ENCODE assay signal across 12 mouse cellular contexts in the genomic region with DNA sequence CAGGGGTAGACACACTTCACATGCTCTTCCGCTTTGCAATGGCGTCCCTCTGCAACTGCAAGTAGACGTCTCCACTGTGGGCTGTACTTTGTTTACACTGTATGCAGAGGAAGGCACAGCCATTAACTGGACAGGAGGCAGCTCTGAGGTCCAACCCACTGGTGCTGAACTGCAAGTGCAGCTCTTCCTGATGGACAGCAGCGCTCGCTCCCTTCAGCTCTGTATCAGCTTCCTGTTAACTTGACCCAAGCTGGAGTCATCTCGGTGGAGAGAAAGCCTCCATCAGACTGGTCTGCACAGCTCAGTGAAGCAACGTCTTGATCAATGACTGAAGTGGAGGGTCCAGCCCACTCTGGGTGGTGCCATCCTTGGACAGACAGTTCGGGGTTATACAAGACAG. TPM values are rescaled to one million over a fixed set of nuclear protein-coding genes. Genes with fewer than 3 reads are reported as not detected.
DNase-seq lines count a peak whose midpoint lies in the region; TF ChIP-seq lines count a peak whose summit lies in the region.
"Had no signal": no experiment of that assay in that cellular context is flagged by ENCODE, and none has a peak within 500 bp of the region (broad histone marks: within the 10 kb centered on the region; RNA-seq: fewer than 3 reads in every experiment).

No protein-coding gene starts in this region.

- H3K27me3 ChIP-seq in kidney, adult 2 months (replicated peaks; ENCODE audit: control insufficient read depth, insufficient read depth, low read length), result no peaks in the 10 kb centered on the region
- no peaks in the 10 kb centered on the region for H3K27me3 ChIP-seq in myocyte (ENCODE audit: control insufficient read depth, insufficient read depth, insufficient read length)
- H3K27me3 ChIP-seq: embryonic facial prominence, embryonic 13.5 days had no signal

- H3ac ChIP-seq in myocyte (ENCODE audit: control insufficient read depth, insufficient read length), result no peak overlapping the region

- peak; percentile 16 for DNase-seq in adrenal gland, postnatal 10 days
- DNase-seq in adrenal gland, adult 8-10 months, result no peak
- peak; percentile 62 for DNase-seq in kidney, postnatal 10 days
- DNase-seq in kidney, adult 2 months, result no peak
- peak; percentile 45 for DNase-seq in kidney, postnatal 14 days
- no peak for DNase-seq in gastrocnemius, adult 8-10 months (ENCODE audit: low spot score in 2 of 2)
- no peak for DNase-seq in adrenal gland, postnatal 4 days (ENCODE audit: low spot score in 2 of 2)
- DNase-seq: adrenal gland, adult 2 months; cerebellum, adult 18-20 months had no signal

- 41% methylated on average over 8 of the region's 8 CpGs for WGBS in kidney, adult 2 months

- no peak overlapping the region for H3K4me3 ChIP-seq in kidney, adult 2 months (ENCODE audit: insufficient read depth, low read depth, low read length)
- no peak overlapping the region for H3K4me3 ChIP-seq in myocyte
- H3K4me3 ChIP-seq: embryonic facial prominence, embryonic 13.5 days; heart, adult 2 months had no signal

- no peak for TF ChIP-seq CTCF in kidney, adult 2 months (conservative IDR thresholded peaks at IDR 0.05; ENCODE audit: insufficient read depth, insufficient read length, low read depth, low read length)

- TF ChIP-seq POLR2A in kidney, adult 2 months (IDR thresholded peaks at IDR 0.05; ENCODE audit: low read depth, low read length), result no peak
- no peak for TF ChIP-seq POLR2A in myocyte (IDR thresholded peaks at IDR 0.05; ENCODE audit: insufficient read length, low read depth)

- H3K4me2 ChIP-seq in myocyte (ENCODE audit: low read depth), result no peak overlapping the region
- H3K4me2 ChIP-seq: embryonic facial prominence, embryonic 13.5 days had no signal

- no peaks in the 10 kb centered on the region for H3K36me3 ChIP-seq in kidney, adult 2 months (ENCODE audit: control insufficient read depth, insufficient read depth, low read length)
- no peaks in the 10 kb centered on the region for H3K36me3 ChIP-seq in myocyte (ENCODE audit: control insufficient read depth, insufficient read depth)
- H3K36me3 ChIP-seq: embryonic facial prominence, embryonic 13.5 days had no signal

- H3K4me1 ChIP-seq in kidney, adult 2 months (ENCODE audit: control insufficient read depth, insufficient read depth, low read length), result peaks cover 10% of the 10 kb centered on the region

- H3K79me2 ChIP-seq in myocyte (ENCODE audit: control insufficient read depth, insufficient read depth), result no peaks in the 10 kb centered on the region

- no peak overlapping the region for H3K27ac ChIP-seq in kidney, adult 2 months (ENCODE audit: insufficient read depth, low read depth, low read length)
- H3K27ac ChIP-seq: embryonic facial prominence, embryonic 13.5 days; heart, adult 2 months had no signal

TF ChIP-seq in myocyte, 11 proteins besides CTCF, POLR2A, EP300 and RAD21:
- TF ChIP-seq TCF3 (IDR thresholded peaks at IDR 0.05; ENCODE audit: insufficient read length, low read depth) (no peak), REST (IDR thresholded peaks at IDR 0.05; ENCODE audit: insufficient read depth, insufficient read length) (peak; percentile 33)

RNA-seq across cellular contexts. Expression of gene Zfp704, which starts 57.6 kb away (rescaled TPM):
- total RNA-seq in adrenal gland, postnatal 10 days (2021), result 10 to 100 TPM; 17.8 to 20.3 TPM
- total RNA-seq in adrenal gland, adult 8-10 months (2022), result 10 to 100 TPM; 14.5 to 22.8 (median 16.7) TPM
- polyA plus RNA-seq in kidney, adult 2 months (2012; rRNA removed), result 11.3 and 12.4 TPM in 2 replicates
- 0.80 TPM for polyA plus RNA-seq in myocyte (2012; fragmentation: generic; extraction: Trizol)
- 1 to 10 TPM; 3.5 to 5.2 (median 4.8) TPM for total RNA-seq in gastrocnemius, adult 8-10 months (2022)
- 10 to 100 TPM; 29.1 to 34.6 TPM for total RNA-seq in adrenal gland, postnatal 4 days (2021)

Comparison
In these comparisons a context has a peak if more than half of its experiments do, and no peak if none do; other contexts are left out.
1. DNase-seq: peak in adrenal gland, postnatal 10 days (single experiment), kidney, postnatal 10 days (single experiment) and kidney, postnatal 14 days (single experiment); none in adrenal gland, adult 8-10 months (single experiment), kidney, adult 2 months (single experiment), gastrocnemius, adult 8-10 months (0 of 2) and adrenal gland, postnatal 4 days (0 of 2).